Mouse (Mus musculus) neural tube, embryonic 11.5 days (tissue): ENCODE data around the gene Vmn1r223. TPM values are rescaled to one million over a fixed set of nuclear protein-coding genes. Genes with fewer than 3 reads are reported as not detected.
A peak's percentile ranks its signal among the peaks of the same experiment; 100 is the strongest.

Experiments
- ATAC-seq: fragments of 200-750 bp; cut with Nextera tagmentation; 2 replicates; pipeline ENCODE4 v1.8.0; 2017; ENCODE audit warnings: moderate number of reproducible peaks, mild to moderate bottlenecking, moderate TSS enrichment, moderate library complexity; ENCODE audit not compliant: insufficient read depth, low FRiP score, low TSS enrichment
- DNase-seq: peaks from one replicate; pipeline ENCODE4 v3.0.0-alpha.2; 2015; ENCODE audit warnings: low spot score
- H3K27ac ChIP-seq: fragments of 300-500 bp; sonication (generic); 2 replicates; pipeline ENCODE4 v1.5.1; 2014; ENCODE audit warnings: low read depth, mild to moderate bottlenecking, low read length
- H3K27me3 ChIP-seq: fragments of 300-500 bp; sonication (generic); 2 replicates; pipeline ENCODE4 v1.6.1; 2014; ENCODE audit warnings: mild to moderate bottlenecking, low read length, mixed read lengths; ENCODE audit not compliant: control insufficient read depth, insufficient read depth
- H3K36me3 ChIP-seq: fragments of 300-500 bp; sonication (generic); 2 replicates; pipeline ENCODE4 v1.6.1; 2014; ENCODE audit warnings: mild to moderate bottlenecking, low read length, moderate library complexity, mixed read lengths; ENCODE audit not compliant: control insufficient read depth, insufficient read depth
- H3K4me1 ChIP-seq: fragments of 300-500 bp; sonication (generic); 2 replicates; pipeline ENCODE4 v1.6.1; 2014; ENCODE audit warnings: low read length, mixed read lengths; ENCODE audit not compliant: control insufficient read depth, insufficient read depth
- H3K4me2 ChIP-seq: fragments of 300-500 bp; sonication (generic); 2 replicates; pipeline ENCODE4 v1.6.1; 2014; ENCODE audit warnings: low read depth, mild to moderate bottlenecking, moderate library complexity
- H3K4me3 ChIP-seq: fragments of 300-500 bp; sonication (generic); 2 replicates; pipeline ENCODE4 v1.5.1; 2014; ENCODE audit warnings: low read depth, low read length
- H3K9ac ChIP-seq: fragments of 300-500 bp; sonication (generic); 2 replicates; pipeline ENCODE4 v1.6.1; 2014; ENCODE audit warnings: mild to moderate bottlenecking, low read length
- H3K9me3 ChIP-seq: fragments of 300-500 bp; sonication (generic); 2 replicates; pipeline ENCODE4 v1.6.1; 2016; ENCODE audit warnings: low read length; ENCODE audit not compliant: control insufficient read depth
- WGBS: fragments of 180-500 bp; shearing (Covaris S2); extraction: QIAGEN DNeasy Blood & Tissue Kit; methylation state at CpG from one replicate; pipeline ENCODE4 v1.1.7; 2014; 5-methylcytosine and 5-hydroxymethylcytosine counted together
- polyA plus RNA-seq: library from polyadenylated mRNA; unstranded; fragments of >200 nt; fragmentation: Nextera tagmentation; extraction: Ambion mirVana; gene quantifications from 2 replicates; pipeline ENCODE4 v1.2.1, GENCODE M21; 2014

Gene Vmn1r223
- polyA plus RNA-seq, 1 experiment from 2014 or later, result not detected

GRCm38 (mm10) chr13:23279576-23279975 lies 32.6 kb downstream of the Vmn1r223 start:
- Histone ChIP-seq H3K4me2 (no peak overlapping the region), H3K4me1 (no peaks in the 10 kb centered on the region), H3K36me3 (no peaks in the 10 kb centered on the region), H3K27me3 (no peaks in the 10 kb centered on the region), H3K27ac (no peak overlapping the region), H3K9me3 (no peaks in the 10 kb centered on the region), H3K9ac (no peak overlapping the region), H3K4me3 (no peak overlapping the region)
- whole genome bisulfite sequencing, result 95% methylated on average over 4 of the region's 4 CpGs
- no peak for ATAC-seq
- no peak for DNase-seq

GRCm38 (mm10) chr13:23279992-23280391 lies 33.1 kb downstream of the Vmn1r223 start:
- DNase-seq, result no peak

GRCm38 (mm10) chr13:23285191-23285920 lies 38.4 kb downstream of the Vmn1r223 start:
- 1% methylated on average over 22 of the region's 22 CpGs for WGBS
- Histone ChIP-seq H3K36me3 (no peaks in the 10 kb centered on the region), H3K27me3 (peaks cover 5% of the 10 kb centered on the region; the same call in 1 of the 2 replicates), H3K9me3 (no peaks in the 10 kb centered on the region), H3K9ac (peak overlapping the region; percentile 45), H3K4me1 (no peaks in the 10 kb centered on the region; the same call in 1 of the 2 replicates), H3K4me3 (peak overlapping the region; percentile 38), H3K4me2 (peak overlapping the region; percentile 56), H3K27ac (no peak overlapping the region)
- ATAC-seq (peak; percentile 77), DNase-seq (peak; percentile 56)

More at GRCm38 (mm10) chr13:23279992-23280391, 33.1 kb downstream of the Vmn1r223 start:
- H3K4me1 ChIP-seq, result no peaks in the 10 kb centered on the region
- WGBS, result 87% methylated on average over 3 of the region's 3 CpGs
- H3K4me3 ChIP-seq, result no peak overlapping the region
- H3K36me3 ChIP-seq, result no peaks in the 10 kb centered on the region
- H3K9ac ChIP-seq, result no peak overlapping the region
- H3K27ac ChIP-seq, result no peak overlapping the region
- no peak for ATAC-seq
- H3K27me3 ChIP-seq, result no peaks in the 10 kb centered on the region; the same call in 1 of the 2 replicates
- no peaks in the 10 kb centered on the region for H3K9me3 ChIP-seq
- H3K4me2 ChIP-seq, result no peak overlapping the region

GRCm38 (mm10) chr13:23285921-23286720 lies 39.2 kb downstream of the Vmn1r223 start:
- peak overlapping the region; percentile 38 for H3K4me3 ChIP-seq
- H3K4me2 ChIP-seq, result peak overlapping the region; percentile 56
- ATAC-seq, result peak; percentile 45; the same call in 1 of the 2 replicates
- no peaks in the 10 kb centered on the region for H3K9me3 ChIP-seq
- H3K27ac ChIP-seq, result no peak overlapping the region
- peak overlapping the region; percentile 45 for H3K9ac ChIP-seq
- WGBS, result under 1% methylated on average over 35 of the region's 35 CpGs
- H3K4me1 ChIP-seq, result no peaks in the 10 kb centered on the region; the same call in 1 of the 2 replicates
- H3K36me3 ChIP-seq, result no peaks in the 10 kb centered on the region
- peak; percentile 73 for DNase-seq
- peaks cover 5% of the 10 kb centered on the region; the same call in 1 of the 2 replicates for H3K27me3 ChIP-seq

GRCm38 (mm10) chr13:23286721-23287362 lies 39.9 kb downstream of the Vmn1r223 start:
- H3K4me1 ChIP-seq, result no peaks in the 10 kb centered on the region; the same call in 1 of the 2 replicates
- no peaks in the 10 kb centered on the region for H3K9me3 ChIP-seq
- peak overlapping the region; percentile 56 for H3K4me2 ChIP-seq
- H3K9ac ChIP-seq, result peak overlapping the region; percentile 45
- peak overlapping the region; percentile 38 for H3K4me3 ChIP-seq
- H3K36me3 ChIP-seq, result no peaks in the 10 kb centered on the region
- H3K27ac ChIP-seq, result no peak overlapping the region
- 1% methylated on average over 19 of the region's 19 CpGs for WGBS
- ATAC-seq (no peak), DNase-seq (peak; percentile 29)
- H3K27me3 ChIP-seq, result peaks cover 5% of the 10 kb centered on the region; the same call in 1 of the 2 replicates

- Histone ChIP-seq H3K4me1 (no peaks in the 10 kb centered on the region), H3K9me3 (no peaks in the 10 kb centered on the region), H3K4me3 (no peak overlapping the region; the same call in 1 of the 2 replicates), H3K4me2 (no peak overlapping the region), H3K27me3 (no peaks in the 10 kb centered on the region), H3K27ac (no peak overlapping the region), H3K36me3 (no peaks in the 10 kb centered on the region), H3K9ac (no peak overlapping the region)
- 2% methylated on average over 5 of the region's 5 CpGs for WGBS
- DNase-seq (no peak), ATAC-seq (no peak)
These were observed 50.8 kb downstream of the Vmn1r223 start for GRCm38 (mm10) chr13:23297737-23298136.

GRCm38 (mm10) chr13:23298445-23299232 lies 51.7 kb downstream of the Vmn1r223 start:
- Histone ChIP-seq H3K27ac (no peak overlapping the region), H3K4me1 (no peaks in the 10 kb centered on the region), H3K4me3 (peak overlapping the region; percentile 34), H3K9ac (no peak overlapping the region), H3K27me3 (no peaks in the 10 kb centered on the region), H3K9me3 (no peaks in the 10 kb centered on the region), H3K4me2 (peak overlapping the region; percentile 34), H3K36me3 (no peaks in the 10 kb centered on the region)
- DNase-seq, result peak; percentile 73
- WGBS, result 2% methylated on average over 21 of the region's 21 CpGs
- ATAC-seq, result peak; percentile 77
